Mouse (Mus musculus): ENCODE measurements around the gene Onecut3.

The Onecut3 gene

DNA sequence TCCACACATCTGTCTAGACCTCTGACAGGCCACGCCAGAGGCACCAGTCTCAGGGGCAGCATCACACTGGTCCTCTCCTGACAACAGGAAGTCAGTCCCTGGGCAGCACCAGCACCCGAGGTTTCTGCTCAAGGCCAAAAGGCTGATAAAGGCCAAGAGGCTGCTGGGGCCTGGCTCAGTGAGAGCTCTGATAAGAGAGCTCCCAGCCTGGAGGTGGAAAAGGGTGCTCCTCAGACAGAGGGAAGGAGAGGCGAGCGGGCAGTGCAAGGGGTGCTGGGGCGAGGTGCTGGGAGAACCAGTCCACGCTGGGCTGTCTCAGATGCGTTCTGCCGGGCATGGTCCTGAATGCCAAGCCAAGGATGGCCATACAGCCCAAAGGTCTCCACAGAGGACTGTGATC lies 58.9 kb downstream of the Onecut3 start:
- no peak for DNase-seq (ENCODE audit: low spot score)

DNA sequence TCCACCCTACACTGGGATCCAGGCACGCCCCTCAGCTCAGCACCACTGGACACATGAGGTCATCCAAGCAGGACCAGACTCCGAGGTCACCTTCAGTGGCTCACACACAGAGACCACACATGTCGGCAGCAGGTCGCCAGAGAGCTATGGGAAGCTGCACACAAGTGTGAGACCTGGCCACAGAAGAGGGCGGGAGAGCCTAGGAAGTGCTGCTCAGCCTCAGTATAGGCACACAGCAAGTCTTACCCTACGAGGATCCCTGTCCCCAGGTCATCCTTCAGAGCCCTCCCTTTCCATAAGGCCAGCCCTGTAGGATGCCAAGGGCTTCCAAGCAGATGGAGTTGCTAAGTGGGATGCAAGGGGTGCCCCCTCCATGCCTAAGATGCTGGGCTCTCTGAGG lies 59.4 kb downstream of the Onecut3 start:
- DNase-seq (ENCODE audit: low spot score) = no peak

DNA sequence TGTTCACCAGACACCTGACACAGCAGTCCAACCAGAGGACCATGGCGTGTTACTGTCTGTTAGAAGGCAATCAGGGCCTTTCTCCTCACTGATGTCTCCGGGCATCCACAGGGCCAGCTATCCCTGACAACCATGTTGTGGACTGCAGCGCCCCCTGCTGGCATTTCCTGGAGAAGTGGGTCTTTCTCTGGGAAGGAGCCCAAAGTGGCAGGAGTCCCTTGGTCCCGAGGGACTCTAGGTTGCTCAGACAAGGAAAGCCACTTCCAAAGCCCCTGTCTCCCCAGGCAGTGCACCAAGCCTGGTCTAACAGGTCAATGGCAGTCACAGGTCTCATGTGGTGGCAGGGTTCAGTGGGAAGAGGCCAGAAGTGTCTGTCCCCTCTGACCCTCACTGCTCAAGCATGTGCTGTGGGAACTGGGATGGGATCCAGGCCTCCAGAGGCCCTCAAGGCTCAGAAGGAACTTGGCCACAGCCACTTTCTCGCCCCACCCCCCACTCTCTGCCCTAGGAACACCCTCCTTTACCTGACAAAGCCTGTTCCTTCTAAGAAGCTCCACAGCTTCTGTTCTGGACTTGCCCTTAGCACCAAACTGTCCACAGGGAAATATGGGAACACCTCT lies 62.8 kb downstream of the Onecut3 start:
- DNase-seq (ENCODE audit: low spot score) = peak; percentile 79

- DNase-seq (ENCODE audit: low spot score) = no peak
Measured at GRCm38 (mm10) chr10:80559431-80559830, 64.8 kb downstream of the Onecut3 start.

DNA sequence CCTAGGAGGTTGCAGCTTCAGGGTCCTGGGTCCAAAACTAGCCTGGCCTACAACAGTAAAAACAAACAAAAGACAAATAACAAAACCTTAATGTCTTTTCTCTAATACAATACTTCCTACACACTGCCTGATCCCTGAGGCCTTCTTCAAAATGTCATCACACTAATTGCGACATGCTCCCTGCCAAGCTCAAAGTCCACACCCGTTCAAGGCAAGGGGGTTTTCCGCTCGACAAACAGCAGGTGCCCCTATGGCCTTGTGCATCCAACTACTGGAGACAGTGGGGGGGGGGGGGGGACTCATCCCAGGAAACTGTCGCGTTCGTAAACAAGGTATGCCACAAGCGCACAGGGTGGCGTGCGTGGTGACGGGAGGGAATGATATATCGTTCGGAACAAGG lies 66.0 kb downstream of the Onecut3 start:
- no peak for DNase-seq (ENCODE audit: low spot score)

- peak; percentile 96 for DNase-seq (ENCODE audit: low spot score)
Measured at GRCm38 (mm10) chr10:80561116-80561944, 66.7 kb downstream of the Onecut3 start, which contains the start of gene Rexo1. TSS of gene Rexo1 (minus strand) at chr10:80561560.

DNA sequence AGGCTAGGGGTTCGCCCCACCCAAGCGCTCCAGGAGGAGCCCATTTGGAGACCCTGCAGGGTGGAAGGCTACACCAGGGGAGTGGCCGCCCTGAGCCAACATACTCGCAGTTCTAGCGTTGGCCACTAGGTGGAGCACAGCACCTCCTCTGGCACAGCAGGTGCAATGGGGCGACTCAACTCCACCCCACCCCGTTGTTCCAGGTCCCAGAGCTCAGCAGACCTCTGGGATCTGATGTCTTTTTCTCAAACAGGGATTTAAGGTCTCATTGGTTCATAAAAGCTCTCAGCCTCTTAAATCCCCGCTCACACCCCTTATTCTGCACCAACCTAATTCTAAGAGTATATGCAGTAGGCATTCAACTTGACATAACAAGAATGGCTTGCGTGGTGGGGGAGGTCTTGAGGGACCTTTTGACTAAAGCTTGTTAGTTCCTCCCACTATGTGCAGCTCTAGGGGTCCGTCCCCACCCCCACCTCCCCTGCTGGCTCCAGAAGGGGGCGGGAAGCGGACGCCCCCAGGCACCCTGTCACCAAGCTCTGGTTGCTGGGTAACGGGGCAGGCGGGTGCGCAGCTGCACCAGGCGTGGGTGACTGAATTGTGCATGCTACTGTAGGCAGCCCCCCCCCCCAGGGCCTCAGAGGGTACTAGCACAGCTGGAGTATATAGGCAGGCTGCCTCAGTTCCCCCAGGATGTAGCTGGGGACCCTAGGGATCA lies 71.9 kb downstream of the Onecut3 start:
- peak; percentile 92 for DNase-seq (ENCODE audit: low spot score)
